Mouse (Mus musculus): ENCODE results near the gene Psmg1.
A peak's percentile ranks its signal among the peaks of the same experiment; 100 is the strongest.
"Not testable (repeated sequence)": the region's sequence is repeated elsewhere in the genome, so short reads cannot be mapped to it uniquely, and the experiment has no call there.

The Psmg1 gene

GRCm38 (mm10) chr16:95990462-95991121, at the start of gene Psmg1:
TSS of gene Psmg1 (minus strand) at chr16:95990960.
- peak; percentile 93 to 98 for DNase-seq (ENCODE audit: low spot score in 2 of 2)

GRCm38 (mm10) chr16:96039538-96039937, 48.8 kb upstream of the Psmg1 start:
- no peak for DNase-seq (ENCODE audit: low spot score in 2 of 2)

DNA sequence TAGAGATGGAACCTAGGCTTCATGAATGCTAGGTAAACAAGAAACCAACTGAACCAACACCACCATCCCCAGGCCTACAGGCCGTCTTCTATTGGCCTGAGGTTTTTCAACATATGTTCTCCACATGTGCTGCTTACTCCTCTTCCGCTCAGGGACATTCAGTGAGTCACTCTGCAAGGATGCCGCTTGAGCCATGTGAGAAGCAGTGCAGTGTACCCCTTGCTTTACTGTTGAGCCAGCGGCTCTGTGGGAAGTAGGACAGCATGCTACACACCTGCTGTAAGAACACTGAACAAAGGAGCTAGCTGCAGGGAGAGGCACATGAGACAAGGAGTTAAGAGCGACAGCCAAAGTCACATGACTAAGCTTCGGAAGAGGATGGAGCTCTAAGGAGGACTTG, 43.7 kb upstream of the Psmg1 start:
- DNase-seq (ENCODE audit: low spot score in 2 of 2) = no peak

DNA sequence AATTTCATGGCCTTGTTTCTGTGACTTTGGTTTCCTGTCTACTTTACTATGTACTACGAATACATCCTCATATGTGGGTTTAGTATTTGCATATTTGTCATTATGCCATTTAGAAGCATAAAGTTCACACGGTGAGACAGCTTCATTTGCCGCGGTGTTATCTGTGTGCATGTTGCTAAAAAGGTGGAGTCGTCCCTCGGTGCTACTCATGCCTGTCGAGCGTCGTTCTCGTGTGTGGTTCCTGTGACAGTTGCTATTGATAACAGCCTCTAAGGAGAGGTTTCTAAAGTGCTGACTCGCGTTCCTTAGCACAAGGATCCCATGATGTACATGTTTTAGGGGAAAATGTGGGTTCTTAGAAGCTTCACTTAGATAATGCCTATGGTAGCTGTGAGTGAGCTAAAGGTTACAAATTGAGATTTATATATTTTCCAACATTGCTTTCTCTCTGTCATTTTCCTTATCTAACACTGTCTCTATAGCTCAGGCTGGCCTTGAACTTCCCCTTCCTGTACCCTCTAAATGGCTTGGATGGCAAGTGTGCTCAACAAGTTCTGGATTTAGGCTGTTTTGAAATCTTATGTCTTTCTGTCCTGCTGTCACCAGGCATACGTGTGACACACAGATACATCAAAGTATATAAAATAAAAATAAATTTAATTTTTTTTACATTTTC, 41.7 kb upstream of the Psmg1 start:
- DNase-seq (ENCODE audit: low spot score in 2 of 2) = no peak

GRCm38 (mm10) chr16:96030476-96031102, 39.8 kb upstream of the Psmg1 start:
- no peak for DNase-seq (ENCODE audit: low spot score in 2 of 2)

GRCm38 (mm10) chr16:96026256-96026655, 35.5 kb upstream of the Psmg1 start:
- DNase-seq (ENCODE audit: low spot score in 2 of 2) = no peak

GRCm38 (mm10) chr16:96025244-96025643, 34.5 kb upstream of the Psmg1 start:
- no peak for DNase-seq (ENCODE audit: low spot score in 2 of 2)

DNA sequence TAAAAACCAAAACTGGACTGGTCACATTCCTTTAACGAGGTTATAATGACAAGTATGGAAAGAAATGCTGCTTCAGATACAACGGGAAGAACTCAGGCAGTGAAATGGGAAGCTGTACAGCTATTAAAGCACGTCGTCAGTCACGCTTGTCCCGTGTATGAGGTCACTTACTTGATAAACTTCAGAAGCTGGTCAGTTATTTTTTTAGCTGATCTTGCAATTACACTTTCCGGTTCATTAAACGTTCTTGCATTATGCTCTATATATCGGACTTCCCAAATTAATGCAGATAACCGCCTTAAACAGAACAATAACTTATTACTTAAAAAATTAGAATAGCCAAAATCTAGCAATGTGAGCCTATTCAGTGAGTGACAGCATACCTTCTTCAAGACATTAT, 30.3 kb upstream of the Psmg1 start:
- no peak for DNase-seq (ENCODE audit: low spot score in 2 of 2)

GRCm38 (mm10) chr16:96009124-96009523, 18.4 kb upstream of the Psmg1 start:
- not testable (repeated sequence) for DNase-seq (ENCODE audit: low spot score in 2 of 2)

- not testable (repeated sequence) for DNase-seq (ENCODE audit: low spot score in 2 of 2)
Observed at GRCm38 (mm10) chr16:96004278-96004677, 13.5 kb upstream of the Psmg1 start.

DNA sequence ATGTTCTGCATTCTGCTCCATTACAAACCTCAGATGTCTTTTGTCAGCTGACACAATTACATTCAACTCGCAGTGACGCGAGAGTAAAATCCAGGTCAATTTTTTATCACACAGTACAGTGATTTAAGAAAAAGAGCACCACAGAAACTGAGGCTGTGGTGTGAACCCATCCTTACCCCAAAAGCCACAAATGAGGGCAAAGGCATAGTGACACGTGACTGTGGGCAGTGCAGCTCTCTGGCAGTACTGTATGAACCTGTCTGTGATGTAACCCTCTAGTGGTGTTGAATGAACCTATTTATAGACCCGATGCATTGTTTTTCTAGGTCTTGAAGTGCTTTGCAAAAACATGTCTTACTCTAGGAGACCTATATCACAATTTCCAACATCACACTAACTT, 8.5 kb upstream of the Psmg1 start:
- DNase-seq (ENCODE audit: low spot score in 2 of 2) = no peak

- no peak for DNase-seq (ENCODE audit: low spot score in 2 of 2)
Observed at GRCm38 (mm10) chr16:95996156-95996555, 5.4 kb upstream of the Psmg1 start.

DNA sequence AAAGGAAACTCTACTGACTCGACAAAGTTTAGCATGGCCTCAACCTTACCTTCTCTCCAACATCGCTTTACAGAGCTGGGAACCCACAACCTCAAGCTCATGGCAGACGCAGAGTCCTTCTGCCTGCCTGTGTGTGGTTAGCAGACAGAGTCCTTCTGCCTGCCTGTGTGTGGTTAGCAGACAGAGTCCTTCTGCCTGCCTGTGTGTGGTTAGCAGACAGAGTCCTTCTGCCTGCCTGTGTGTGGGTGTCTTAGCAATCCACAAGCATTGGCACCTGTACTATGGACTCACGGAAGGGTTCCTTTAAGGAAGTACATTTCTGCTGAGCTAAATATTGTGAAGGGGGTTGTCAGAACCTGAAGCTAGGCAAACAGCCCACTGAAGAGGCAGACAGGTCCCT, 3.8 kb upstream of the Psmg1 start:
- DNase-seq (ENCODE audit: low spot score in 2 of 2) = not testable (repeated sequence)

- no peak for DNase-seq (ENCODE audit: low spot score in 2 of 2)
Observed at GRCm38 (mm10) chr16:95992596-95992995, 1.8 kb upstream of the Psmg1 start.

GRCm38 (mm10) chr16:95991122-95991900, 551 bp upstream of the Psmg1 start:
- no peak for DNase-seq (ENCODE audit: low spot score in 2 of 2)

DNA sequence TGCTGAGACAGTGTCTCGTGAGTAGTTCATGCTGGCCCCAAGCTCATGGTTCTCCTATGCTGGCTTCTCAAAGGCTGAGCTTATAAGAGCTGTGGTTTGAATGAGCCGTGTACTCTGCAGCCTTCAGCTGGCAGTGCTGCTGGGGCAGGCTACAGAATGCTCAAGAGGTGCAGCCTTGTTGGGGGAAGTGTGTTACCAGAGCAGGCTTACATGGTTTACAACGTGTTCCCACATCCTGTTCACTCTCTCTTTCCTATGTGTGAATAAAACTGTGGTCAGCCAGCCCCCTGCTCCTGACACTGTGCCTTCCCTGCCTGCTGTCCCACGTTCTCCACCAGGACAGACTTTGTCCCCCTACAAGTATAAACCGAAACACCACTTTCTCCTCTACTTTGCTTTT, 5.8 kb downstream of the Psmg1 start:
- no peak for DNase-seq (ENCODE audit: low spot score in 2 of 2)

GRCm38 (mm10) chr16:95983601-95984000, 7.2 kb downstream of the Psmg1 start:
- no peak for DNase-seq (ENCODE audit: low spot score in 2 of 2)

GRCm38 (mm10) chr16:95970841-95971240, 19.9 kb downstream of the Psmg1 start:
- no peak for DNase-seq (ENCODE audit: low spot score in 2 of 2)

DNA sequence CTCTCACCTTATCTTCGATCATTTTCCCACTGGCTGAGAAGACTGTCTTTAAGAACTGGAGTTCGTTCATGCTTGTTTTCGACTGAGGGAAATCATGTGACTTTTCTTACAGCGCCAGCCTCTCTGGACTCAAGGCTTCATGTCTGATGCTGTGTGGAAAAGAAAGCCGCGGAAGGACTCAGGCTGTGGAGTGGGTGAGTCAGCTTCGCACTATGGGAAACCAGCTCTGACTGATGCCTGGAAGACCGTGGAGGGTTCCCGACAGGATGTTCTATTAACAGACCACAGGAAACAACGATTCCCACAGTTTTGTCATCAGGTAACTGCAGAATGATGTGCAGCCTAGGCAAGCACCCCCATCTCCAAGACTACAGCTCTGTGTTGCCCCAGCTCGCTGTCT, 23.3 kb downstream of the Psmg1 start:
- no peak for DNase-seq (ENCODE audit: low spot score in 2 of 2)

DNA sequence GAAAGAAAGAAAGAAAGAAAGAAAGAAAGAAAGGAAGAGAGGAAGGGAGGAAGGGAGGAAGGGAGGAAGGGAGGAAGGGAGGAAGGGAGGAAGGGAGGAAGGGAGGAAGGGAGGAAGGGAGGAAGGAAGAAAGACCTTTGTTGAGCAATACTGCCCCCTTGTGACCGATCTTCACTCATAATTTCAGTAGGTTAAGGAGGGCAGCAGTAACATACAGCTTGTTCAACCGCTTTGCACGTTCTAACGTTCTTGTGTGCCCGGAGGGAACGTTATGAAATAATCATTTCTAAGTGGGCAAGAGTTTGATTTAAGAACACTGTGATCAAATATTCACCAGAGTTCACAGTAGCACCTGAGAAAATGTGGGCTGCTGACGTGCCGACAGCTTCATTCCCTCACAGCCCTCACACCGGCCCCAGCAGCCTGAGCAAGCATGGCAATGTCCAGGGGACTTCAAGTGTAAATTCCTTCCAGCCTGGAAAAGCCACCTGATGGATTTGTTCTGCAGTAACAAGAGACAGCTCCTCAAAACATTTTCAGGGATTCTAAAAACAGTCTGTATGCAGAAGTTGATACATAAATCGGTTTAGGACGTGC, 26.2 kb downstream of the Psmg1 start:
- no peak for DNase-seq (ENCODE audit: low spot score in 2 of 2)

GRCm38 (mm10) chr16:95961484-95961883, 29.3 kb downstream of the Psmg1 start:
- not testable (repeated sequence) for DNase-seq (ENCODE audit: low spot score in 2 of 2)

GRCm38 (mm10) chr16:95960689-95961088, 30.1 kb downstream of the Psmg1 start:
- DNase-seq (ENCODE audit: low spot score in 2 of 2) = not testable (repeated sequence)

Measured in urinary bladder, adult 18-20 months (tissue).